Mouse (Mus musculus) myocyte (in vitro differentiated cells): ENCODE results near the gene Gm20671. TPM values are rescaled to one million over a fixed set of nuclear protein-coding genes. Genes with fewer than 3 reads are reported as not detected.

Experiments used
- H3K27me3 ChIP-seq: one replicate; pipeline ENCODE4 v1.6.1; 2011; ENCODE audit not compliant: control insufficient read depth, insufficient read depth, insufficient read length
- H3K36me3 ChIP-seq: one replicate; pipeline ENCODE4 v1.6.1; 2011; ENCODE audit not compliant: control insufficient read depth, insufficient read depth
- H3K4me2 ChIP-seq: one replicate; pipeline ENCODE4 v1.6.1; 2011; ENCODE audit warnings: low read depth, control low read depth
- H3K4me3 ChIP-seq: one replicate; pipeline ENCODE4 v1.5.1; 2011; ENCODE audit warnings: mild to moderate bottlenecking, control low read depth, moderate library complexity
- H3K79me2 ChIP-seq: one replicate; pipeline ENCODE4 v1.6.1; 2011; ENCODE audit not compliant: control insufficient read depth, insufficient read depth
- H3ac ChIP-seq: one replicate; pipeline ENCODE4 v1.6.1; 2011; ENCODE audit not compliant: control insufficient read depth, insufficient read length
- CEBPB ChIP-seq: IDR thresholded peaks from 2 replicates; pipeline ENCODE4 v1.6.1; 2011; ENCODE audit warnings: mild to moderate bottlenecking, moderate library complexity; ENCODE audit not compliant: poor library complexity, insufficient read depth, severe bottlenecking
- E2F4 ChIP-seq: IDR thresholded peaks from one replicate; pipeline ENCODE4 v1.6.1; 2011; ENCODE audit warnings: mild to moderate bottlenecking, control low read depth, moderate library complexity; ENCODE audit not compliant: insufficient read depth
- MAX ChIP-seq: IDR thresholded peaks from one replicate; pipeline ENCODE4 v1.6.1; 2011; ENCODE audit warnings: low read depth, mild to moderate bottlenecking, control low read depth
- MYOD1 ChIP-seq, 3 experiments: IDR thresholded peaks; one replicate each; pipeline ENCODE4 v1.6.1; 2011; ENCODE audit warnings: control low read depth in 2 of 3, low read depth in 2 of 3, mild to moderate bottlenecking in 2 of 3, moderate library complexity in 1 of 3; ENCODE audit not compliant: insufficient read length in 2 of 3, control insufficient read depth in 1 of 3
- MYOG ChIP-seq, 3 experiments: IDR thresholded peaks; one replicate each; pipeline ENCODE4 v1.6.1; 2011; ENCODE audit warnings: control low read depth in 2 of 3, low read depth in 2 of 3, mild to moderate bottlenecking in 2 of 3; ENCODE audit not compliant: insufficient read length in 2 of 3, control insufficient read depth in 1 of 3, insufficient read depth in 1 of 3
- POLR2A ChIP-seq: IDR thresholded peaks from one replicate; pipeline ENCODE4 v1.6.1; 2011; ENCODE audit warnings: low read depth, mild to moderate bottlenecking, control low read depth, moderate library complexity; ENCODE audit not compliant: insufficient read length
- POLR2AphosphoS2 ChIP-seq: IDR thresholded peaks from one replicate; pipeline ENCODE4 v1.6.1; 2011; ENCODE audit warnings: low read depth, control low read depth; ENCODE audit not compliant: insufficient read length
- REST ChIP-seq: IDR thresholded peaks from one replicate; pipeline ENCODE4 v1.6.1; 2011; ENCODE audit warnings: mild to moderate bottlenecking, control low read depth, moderate library complexity; ENCODE audit not compliant: insufficient read depth, insufficient read length
- SRF ChIP-seq: IDR thresholded peaks from one replicate; pipeline ENCODE4 v1.6.1; 2011; ENCODE audit warnings: low read depth; ENCODE audit not compliant: control insufficient read depth, insufficient read length
- TCF12 ChIP-seq: IDR thresholded peaks from one replicate; pipeline ENCODE4 v1.6.1; 2011; ENCODE audit warnings: mild to moderate bottlenecking, control low read depth; ENCODE audit not compliant: poor library complexity, insufficient read depth, severe bottlenecking
- TCF3 ChIP-seq: IDR thresholded peaks from one replicate; pipeline ENCODE4 v1.6.1; 2011; ENCODE audit warnings: low read depth, control low read depth; ENCODE audit not compliant: insufficient read length
- USF1 ChIP-seq: IDR thresholded peaks from one replicate; pipeline ENCODE4 v1.6.1; 2011; ENCODE audit warnings: low read depth, mild to moderate bottlenecking, control low read depth, moderate library complexity
- polyA plus RNA-seq: library from polyadenylated mRNA; unstranded; fragments of >200 nt; fragmentation: generic; extraction: Trizol; gene quantifications from one replicate; pipeline ENCODE4 v1.2.1, GENCODE M21; 2012; ENCODE audit warnings: missing spikeins

Gene Gm20671
- polyA plus RNA-seq, 1 experiment = not detected

DNA sequence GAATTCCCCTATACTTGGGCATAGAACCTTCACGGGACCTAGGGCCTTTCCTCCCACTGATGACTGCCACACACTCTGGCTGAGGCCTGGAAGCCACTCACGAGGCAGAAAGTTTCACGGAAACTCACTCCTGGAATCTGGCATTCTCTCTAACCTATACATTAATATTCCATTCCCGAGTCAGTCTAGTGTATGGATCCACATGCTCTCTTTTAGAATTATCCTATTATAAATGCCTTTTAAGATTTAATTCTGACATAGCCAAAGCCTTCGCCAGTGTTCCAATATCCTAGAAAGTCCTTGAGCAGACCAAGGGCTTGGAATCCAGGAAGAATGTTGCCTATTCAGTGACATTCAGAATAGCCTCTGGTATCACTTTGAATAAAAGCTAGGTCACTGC, 115.4 kb downstream of the Gm20671 start:
- no peaks in the 10 kb centered on the region for H3K79me2 ChIP-seq
- no peak for TF ChIP-seq TCF3
- TF ChIP-seq POLR2AphosphoS2 = no peak
- TF ChIP-seq POLR2A = no peak
- no peak for TF ChIP-seq REST
- no peak for TF ChIP-seq E2F4
- no peak for TF ChIP-seq TCF12
- TF ChIP-seq CEBPB = no peak

DNA sequence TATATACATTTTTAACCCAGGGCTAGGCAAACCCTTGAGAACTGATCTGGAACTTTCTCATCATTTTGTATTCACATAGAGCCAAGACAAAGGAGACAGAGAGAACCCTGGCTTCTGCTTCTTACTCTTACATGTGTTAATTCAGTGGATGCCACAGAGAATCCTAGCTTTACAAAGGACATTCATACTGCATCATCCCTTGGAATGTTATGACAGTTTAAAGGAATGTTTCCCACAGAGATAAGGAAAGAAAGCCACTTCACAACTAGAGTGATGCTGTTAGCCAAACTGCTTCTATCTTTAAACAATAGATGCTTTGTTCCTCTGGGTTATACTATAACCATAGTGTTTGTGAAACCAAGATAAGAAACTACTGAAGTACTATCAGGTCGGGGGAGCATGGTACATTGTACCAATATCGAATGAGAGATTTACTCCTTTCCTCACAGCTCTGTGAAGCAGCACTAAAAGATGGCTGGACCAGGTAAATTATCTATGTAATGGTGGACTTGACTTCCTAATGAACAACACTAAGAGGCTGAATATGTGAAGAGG, 120.6 kb downstream of the Gm20671 start:
- Histone ChIP-seq H3K4me3 (no peak overlapping the region), H3K36me3 (no peaks in the 10 kb centered on the region), H3ac (no peak overlapping the region), H3K79me2 (no peaks in the 10 kb centered on the region), H3K4me2 (no peak overlapping the region), H3K27me3 (no peaks in the 10 kb centered on the region)
- TF ChIP-seq SRF (no peak), TCF3 (no peak), MAX (no peak), POLR2A (no peak), E2F4 (no peak), TCF12 (no peak), REST (no peak), USF1 (no peak), CEBPB (no peak), POLR2AphosphoS2 (no peak), MYOD1 (IDR thresholded peaks at IDR 0.05; ENCODE audit: control insufficient read depth in 1 of 3, insufficient read length in 2 of 3, low read depth in 2 of 3) (no peak), MYOG (IDR thresholded peaks at IDR 0.05; ENCODE audit: control insufficient read depth in 1 of 3, insufficient read depth in 1 of 3, insufficient read length in 2 of 3, low read depth in 2 of 3) (no peak)

More for the DNA sequence above, 115.4 kb downstream of the Gm20671 start:
- Histone ChIP-seq H3K4me3 (no peak overlapping the region), H3K4me2 (no peak overlapping the region), H3K27me3 (no peaks in the 10 kb centered on the region), H3ac (no peak overlapping the region), H3K36me3 (no peaks in the 10 kb centered on the region)

DNA sequence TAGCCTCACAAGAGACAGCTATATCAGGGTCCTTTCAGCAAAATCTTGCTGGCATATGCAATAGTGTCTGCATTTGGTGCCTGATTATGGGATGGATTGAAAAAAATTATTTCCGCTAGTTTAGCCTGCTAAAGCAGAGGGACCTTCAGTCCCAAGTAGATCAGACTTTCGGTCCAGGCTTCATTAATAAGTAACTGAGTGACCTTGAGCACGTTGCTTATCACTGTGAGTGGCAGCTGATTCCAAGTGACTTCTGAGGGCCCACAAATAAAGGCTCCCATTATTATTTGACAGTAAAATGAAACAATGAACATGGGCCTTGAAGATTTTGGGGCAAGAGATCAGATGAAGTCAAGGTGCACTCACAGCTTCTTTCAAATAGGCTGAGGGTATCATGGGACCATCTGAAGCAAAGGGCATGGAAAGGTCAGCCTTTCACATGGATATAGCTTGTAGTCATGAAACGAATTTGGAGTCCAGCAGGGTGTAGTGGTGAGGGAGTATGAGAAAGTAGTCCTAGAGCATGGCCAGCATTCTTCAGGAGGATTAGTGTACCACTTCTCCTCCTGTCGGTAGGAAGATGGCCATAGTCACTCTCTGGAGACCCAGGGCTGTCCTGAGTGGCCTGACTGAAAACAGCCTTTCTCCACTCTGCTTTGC, 129.6 kb downstream of the Gm20671 start:
- Histone ChIP-seq H3K27me3 (no peaks in the 10 kb centered on the region), H3ac (no peak overlapping the region), H3K4me2 (no peak overlapping the region), H3K79me2 (no peaks in the 10 kb centered on the region), H3K4me3 (no peak overlapping the region), H3K36me3 (no peaks in the 10 kb centered on the region)
- TF ChIP-seq TCF12 (no peak), MAX (no peak), MYOD1 (IDR thresholded peaks at IDR 0.05; ENCODE audit: control insufficient read depth in 1 of 3, insufficient read length in 2 of 3, low read depth in 2 of 3) (no peak), CEBPB (no peak), SRF (no peak), POLR2AphosphoS2 (no peak), REST (no peak), E2F4 (no peak), USF1 (no peak), TCF3 (no peak), MYOG (IDR thresholded peaks at IDR 0.05; ENCODE audit: control insufficient read depth in 1 of 3, insufficient read depth in 1 of 3, insufficient read length in 2 of 3, low read depth in 2 of 3) (no peak), POLR2A (no peak)

DNA sequence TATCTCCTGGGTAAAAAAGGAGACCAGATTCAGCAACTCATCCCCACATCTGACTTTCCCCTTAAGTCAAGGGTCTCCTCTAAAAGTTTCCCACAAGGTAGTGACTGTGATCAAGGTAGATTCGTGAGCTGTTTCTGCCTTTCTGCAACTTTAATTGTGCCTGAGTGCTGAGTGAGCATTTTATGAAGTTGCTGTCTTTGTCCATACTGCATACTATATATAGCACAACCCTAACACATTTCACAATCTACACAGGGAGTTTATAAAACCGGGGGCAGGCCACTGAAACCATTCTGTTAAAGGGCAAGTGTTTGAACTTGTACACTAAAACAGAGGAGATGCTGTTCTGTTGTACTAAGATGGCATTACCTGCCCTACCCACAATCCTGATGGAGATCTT, 133.5 kb downstream of the Gm20671 start:
- Histone ChIP-seq H3K4me3 (no peak overlapping the region), H3K36me3 (peaks cover under 1% of the 10 kb centered on the region), H3K4me2 (no peak overlapping the region), H3ac (no peak overlapping the region), H3K27me3 (no peaks in the 10 kb centered on the region), H3K79me2 (no peaks in the 10 kb centered on the region)
- no peak for TF ChIP-seq USF1
- TF ChIP-seq POLR2A = no peak
- TF ChIP-seq TCF3 = no peak
- no peak for TF ChIP-seq MYOG (IDR thresholded peaks at IDR 0.05; ENCODE audit: control insufficient read depth in 1 of 3, insufficient read depth in 1 of 3, insufficient read length in 2 of 3, low read depth in 2 of 3)
- no peak for TF ChIP-seq REST
- no peak for TF ChIP-seq POLR2AphosphoS2
- TF ChIP-seq MAX = no peak
- no peak for TF ChIP-seq SRF
- no peak for TF ChIP-seq CEBPB
- TF ChIP-seq MYOD1 (IDR thresholded peaks at IDR 0.05; ENCODE audit: control insufficient read depth in 1 of 3, insufficient read length in 2 of 3, low read depth in 2 of 3) = no peak
- TF ChIP-seq E2F4 = no peak
- TF ChIP-seq TCF12 = no peak

Other genes starting within 250 kb of the Gm20671 start
- gene Yes1, start 215.9 kb downstream of the Gm20671 start, polyA plus RNA-seq = 3.3 TPM
- gene Pisd, start 41.5 kb downstream of the Gm20671 start, polyA plus RNA-seq = 58.8 TPM
- gene Prr14l, start 27.1 kb upstream of the Gm20671 start, polyA plus RNA-seq = 4.7 TPM
- 15.5 TPM for gene Depdc5, start 36.6 kb upstream of the Gm20671 start, polyA plus RNA-seq
- 106 TPM for gene Ywhah, start 191.7 kb upstream of the Gm20671 start, polyA plus RNA-seq